Mouse (Mus musculus): ENCODE results near the gene Nudt8.
"Not testable (repeated sequence)": the region's sequence is repeated elsewhere in the genome, so short reads cannot be mapped to it uniquely, and the experiment has no call there.

The Nudt8 gene

DNA sequence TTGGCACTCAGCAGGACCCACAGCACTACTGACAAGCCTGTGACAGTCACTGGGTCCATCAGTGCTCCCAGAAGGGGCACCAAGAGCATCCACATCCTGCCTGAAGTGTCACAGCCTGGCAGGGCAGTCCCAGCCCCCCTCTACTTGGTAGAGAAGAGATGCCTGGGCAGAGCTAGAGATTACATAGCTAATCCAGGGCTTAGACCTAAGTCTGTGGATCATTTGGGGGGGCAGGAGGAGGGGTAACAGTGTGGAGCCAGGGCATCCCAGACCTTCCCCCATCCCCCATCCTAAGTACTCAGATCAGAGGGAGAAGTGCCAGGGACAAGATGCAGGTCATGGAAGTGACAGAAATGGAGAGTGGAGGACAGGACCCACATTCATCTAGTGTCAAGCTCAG, 14.4 kb downstream of the Nudt8 start:
- in situ Hi-C loops (cut with MseI, MboI) = loop anchor here in 1 of 2 experiments (5.0 kb wide), 1 partner anchor 37 kb away; no protein-coding TSS in a partner anchor

DNA sequence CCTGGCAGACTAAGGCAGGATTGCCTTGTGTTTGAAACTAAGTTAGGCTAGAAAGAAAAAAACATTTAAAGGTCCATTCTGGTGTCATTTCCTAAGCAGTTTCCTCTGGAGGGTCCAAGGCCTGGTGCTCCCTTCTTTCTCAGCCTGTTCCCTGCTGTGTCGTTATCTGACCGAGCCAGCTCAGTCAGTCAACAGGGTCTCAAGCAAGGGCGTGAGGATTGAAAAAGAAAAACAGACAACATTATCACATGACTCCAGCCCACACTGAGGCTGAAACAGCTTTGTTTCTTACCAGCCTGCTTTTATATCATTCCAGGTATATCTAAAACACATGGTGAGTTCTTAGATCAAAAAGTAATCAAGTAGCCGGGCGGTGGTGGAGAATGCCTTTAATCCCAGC, 15.3 kb downstream of the Nudt8 start:
- in situ Hi-C loops (cut with MseI, MboI) = loop anchor here in 1 of 2 experiments (5.0 kb wide), 1 partner anchor 37 kb away; no protein-coding TSS in a partner anchor

DNA sequence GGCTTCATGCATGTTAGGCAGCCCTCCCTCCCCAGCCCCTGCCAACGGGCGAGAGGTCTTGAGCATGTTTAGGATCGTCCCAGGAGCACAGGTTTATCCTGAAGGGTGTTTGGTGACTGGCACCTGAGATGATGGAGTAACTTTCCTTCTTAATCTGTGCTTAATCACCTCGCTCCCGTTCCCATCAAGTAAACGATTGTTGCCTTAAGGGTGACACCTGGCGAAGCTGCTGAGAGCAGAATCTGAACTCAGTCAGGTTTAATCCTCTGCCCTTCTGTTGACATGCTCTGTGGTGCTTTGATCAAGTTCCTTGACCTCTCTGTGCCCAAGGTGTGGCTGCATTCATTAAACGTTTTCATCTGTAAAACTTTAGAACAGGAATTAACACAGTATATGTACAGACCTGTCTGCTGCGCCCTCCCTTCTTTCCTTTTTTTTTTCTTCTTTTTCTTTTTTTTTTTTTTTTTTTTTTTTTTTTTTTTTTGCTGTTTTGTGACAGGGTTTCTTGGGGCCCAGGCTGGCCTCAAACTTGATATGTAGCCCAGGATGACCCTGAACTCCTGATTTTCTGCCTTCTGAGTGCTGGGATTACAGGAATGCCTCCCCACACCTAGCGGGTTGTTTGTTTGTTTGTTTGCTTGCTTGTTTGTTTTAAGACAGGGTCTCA, 17.7 kb downstream of the Nudt8 start:
- in situ Hi-C loops (cut with MseI, MboI) = loop anchor here in 1 of 2 experiments (5.0 kb wide), 1 partner anchor 34 kb away; no protein-coding TSS in a partner anchor

DNA sequence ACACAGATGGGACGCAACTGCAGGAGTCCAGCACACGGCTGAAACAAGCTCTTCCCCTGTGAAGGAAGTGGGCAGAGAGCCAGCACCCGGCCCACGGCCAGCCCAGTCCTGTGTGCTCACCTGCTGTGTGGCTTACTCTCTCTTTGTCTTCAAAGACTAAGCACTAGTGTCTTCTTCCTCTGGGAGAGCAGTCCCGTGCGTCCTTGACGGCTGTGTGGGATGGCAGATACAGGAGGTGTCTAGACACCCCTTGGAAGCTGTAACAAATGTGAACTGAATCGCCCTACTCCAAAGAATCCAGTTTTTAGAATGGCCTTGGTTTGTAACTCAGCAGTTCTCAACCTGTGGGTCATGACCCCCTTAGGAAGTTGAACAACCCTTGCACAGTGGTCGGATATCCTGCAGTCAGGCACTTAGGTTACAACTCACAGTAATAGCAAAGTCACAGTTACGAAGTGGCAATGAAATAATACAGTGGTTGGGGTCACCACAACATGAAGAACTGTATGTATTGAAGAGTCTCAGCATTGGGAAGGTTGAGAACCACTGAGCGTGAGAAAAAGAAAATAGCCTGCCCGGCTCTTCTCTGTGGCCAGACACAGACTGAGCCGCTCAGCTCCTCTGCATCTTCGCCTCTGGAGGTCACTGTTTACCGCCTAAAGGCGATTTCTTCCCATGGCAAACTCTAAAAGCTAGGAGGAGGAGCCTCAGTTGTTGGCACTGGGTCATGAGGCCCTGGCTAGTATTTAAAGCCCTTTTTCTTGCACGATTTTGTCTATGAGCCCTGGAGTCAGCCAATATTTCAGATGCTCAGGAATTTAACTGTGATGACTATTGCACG, 18.6 kb downstream of the Nudt8 start:
- in situ Hi-C loops (cut with MseI, MboI) = loop anchor here in 1 of 2 experiments (5.0 kb wide), 1 partner anchor 33 kb away; no protein-coding TSS in a partner anchor

DNA sequence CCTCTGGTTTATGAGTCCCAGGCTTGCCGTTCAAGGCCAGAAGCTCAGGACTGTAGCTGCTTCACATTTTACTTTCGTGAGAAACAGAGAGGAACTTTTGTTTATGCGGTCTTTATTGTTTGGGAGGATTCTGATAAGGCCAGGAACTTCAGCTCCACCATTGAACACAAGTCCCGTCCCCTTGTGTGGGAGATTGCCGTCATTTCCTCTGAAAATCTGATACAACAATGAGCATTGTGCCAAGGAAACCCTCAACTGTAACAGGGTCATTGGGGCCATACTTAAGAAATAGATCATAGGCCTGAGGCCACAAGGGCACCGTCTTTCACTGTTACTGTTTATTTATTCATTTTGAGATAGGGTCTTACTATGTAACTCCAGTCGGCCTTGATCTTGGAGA, 22.8 kb downstream of the Nudt8 start:
- in situ Hi-C loops (cut with MseI, MboI) = no loop called here

DNA sequence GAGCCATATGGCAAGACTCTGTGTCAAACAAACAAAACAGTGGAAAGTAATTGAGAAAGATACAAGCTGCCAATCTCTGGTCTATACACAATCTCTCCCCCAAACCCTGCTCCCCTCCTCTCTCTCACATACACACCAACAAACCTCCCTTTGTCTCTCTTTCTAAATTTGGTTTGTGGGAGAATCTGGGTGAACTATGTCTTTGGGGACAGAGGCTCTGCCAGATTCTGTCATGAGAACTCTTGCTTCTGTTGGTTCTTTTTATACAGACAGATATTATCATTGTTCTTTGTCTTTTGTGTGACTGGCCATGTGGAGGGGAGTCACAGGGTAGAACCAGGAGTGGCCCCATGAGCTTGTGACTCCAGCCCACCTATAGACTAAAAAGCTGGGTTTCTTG, 27.2 kb downstream of the Nudt8 start:
- in situ Hi-C loops (cut with MseI, MboI) = no loop called here

DNA sequence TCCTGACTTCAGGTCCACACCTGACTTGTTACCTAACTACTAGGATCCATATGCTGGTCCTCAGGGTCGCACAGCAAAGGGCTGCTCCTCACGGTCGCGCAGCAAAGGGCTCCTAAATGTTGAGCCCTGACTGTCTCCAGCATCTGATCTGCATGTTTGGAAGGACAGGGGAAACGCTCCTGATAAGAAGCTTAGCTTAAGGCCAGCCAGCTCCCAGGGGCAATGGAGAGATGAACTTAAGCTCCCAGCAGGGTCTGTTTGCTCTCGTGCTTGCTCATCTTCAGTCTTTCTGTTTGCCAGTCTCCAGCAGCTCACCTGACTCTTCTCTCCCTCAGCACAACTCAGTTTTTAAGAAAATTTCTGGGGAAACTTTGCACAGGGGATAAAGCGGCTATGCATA, 32.3 kb downstream of the Nudt8 start:
- in situ Hi-C loops (cut with MseI, MboI) = no loop called here

DNA sequence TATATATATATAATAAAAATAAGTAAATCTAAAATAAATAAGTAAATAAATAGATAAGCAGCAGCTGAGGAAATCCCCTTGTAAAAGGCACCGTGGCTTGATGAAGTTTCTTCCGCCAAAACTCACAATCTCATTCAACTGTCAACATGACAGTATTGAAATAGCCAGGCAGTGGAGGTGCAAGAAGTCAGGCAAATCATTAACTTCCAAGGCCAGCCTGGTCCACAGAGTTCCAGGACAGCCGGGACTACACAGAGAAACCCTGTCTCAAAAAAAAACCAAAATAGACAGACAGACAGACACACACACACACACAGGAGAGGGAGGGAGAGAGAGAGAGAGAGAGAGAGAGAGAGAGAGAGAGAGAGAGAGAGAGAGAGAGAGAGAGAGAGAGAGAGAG, 32.9 kb downstream of the Nudt8 start:
- in situ Hi-C loops (cut with MseI, MboI) = no loop called here

DNA sequence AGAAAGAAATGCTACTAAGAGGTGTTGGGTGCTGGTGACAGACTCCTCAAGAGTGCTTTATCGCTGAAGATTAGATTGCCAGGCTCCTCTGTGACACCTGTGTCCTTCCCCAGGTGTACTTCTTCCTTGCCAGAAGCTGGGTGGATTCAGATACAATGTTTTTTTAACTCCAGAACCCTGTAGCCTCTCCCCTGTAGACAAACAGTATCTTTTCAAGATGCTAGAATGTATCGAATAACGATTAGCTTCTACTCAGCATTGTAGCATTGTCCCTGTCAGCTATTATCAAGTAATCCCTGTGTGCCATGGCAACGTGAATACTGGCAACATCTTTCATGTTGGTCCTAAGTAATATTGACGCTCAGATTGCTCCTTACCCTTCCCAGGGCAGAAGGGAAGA, 33.4 kb downstream of the Nudt8 start:
- in situ Hi-C loops (cut with MseI, MboI) = no loop called here

DNA sequence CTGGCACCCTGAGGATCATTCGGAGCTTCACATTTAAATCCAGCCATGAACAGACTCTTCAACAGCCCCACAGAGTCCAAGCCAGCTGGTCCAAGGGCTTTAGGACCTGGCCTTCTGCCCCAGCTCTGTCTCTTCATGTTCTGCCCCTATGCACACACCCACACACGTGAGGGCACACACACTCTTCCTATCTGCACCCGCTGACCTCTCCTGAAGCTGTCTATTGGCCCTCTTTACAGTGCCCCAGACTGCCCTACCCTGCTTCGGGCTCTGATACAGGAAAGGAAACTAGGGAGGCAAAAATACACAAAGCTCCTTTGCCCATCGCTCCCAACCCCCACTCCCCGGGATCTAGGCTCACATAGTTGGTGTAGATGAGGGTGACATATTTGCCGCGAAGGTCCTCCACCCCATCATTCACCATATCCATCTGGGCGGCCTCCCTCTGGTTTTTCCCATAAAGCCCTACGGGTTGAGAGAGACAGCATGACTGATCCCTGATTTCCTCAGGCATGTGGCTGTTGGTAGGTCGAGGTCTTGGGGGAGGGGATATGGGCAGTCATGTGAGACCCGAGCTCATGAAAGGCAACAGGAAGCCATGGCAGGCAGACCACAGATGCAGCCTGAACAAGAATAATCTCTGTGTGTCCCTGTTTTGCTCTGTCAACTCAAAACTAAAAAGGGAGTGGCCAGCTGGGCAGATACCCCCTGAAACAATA, 36.1 kb downstream of the Nudt8 start:
- in situ Hi-C loops (cut with MseI, MboI) = no loop called here

DNA sequence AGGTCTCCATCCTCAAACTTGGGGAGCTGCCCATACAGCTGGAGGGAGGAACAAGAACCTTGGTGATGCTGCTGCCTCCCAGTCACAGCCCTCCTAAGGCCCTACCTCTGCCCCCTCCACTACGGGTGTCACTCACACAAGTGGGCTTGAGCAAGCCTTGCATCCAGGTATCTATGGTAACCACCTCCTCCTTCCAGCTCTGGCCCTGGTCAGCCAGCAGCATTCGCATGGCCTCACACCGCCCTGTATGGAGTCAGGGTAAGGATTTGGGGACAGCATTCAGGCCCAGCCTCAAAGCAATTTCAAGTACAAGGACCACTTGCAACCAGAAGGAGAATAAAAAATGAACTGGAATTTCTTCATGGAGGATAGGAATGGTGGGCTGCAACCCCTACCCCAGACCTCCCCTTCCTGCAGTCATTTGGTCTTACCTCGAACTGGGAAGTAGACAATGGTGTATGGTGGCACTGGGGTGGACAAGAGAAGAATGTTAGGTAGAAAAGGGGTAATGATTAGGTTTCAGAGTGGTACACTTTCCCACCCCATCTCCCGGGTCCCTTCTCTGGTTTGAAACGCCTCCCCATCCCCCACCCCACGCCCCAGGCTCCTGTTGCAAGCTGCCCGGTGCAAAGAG, 36.9 kb downstream of the Nudt8 start:
- in situ Hi-C loops (cut with MseI, MboI) = not testable (repeated sequence)

DNA sequence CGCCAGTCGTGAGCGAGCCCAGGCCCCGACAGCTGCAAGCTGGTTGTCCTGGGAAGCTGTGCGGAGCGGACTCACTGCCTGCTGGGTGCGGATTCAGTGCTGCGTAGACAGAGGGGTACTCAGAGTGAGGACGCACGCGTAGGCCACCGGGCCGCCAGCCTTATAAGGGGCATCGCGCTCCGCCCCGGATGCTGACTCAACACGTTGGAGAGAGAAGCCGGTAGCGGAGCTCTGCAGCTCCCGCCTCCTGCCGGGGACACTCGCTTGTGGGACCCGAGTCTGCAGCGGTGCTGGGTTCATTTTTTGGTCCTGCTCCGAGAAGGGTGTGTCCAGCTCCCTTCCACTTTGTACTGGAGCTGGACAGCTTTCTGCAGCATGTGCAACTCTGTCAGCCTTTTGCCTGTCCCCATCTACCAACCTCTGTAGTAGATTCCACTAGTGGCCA, 37.4 kb downstream of the Nudt8 start, which contains the start of gene Gstp1:
Gstp1 (minus strand) TSS at position 198 of the 445 bp plus-strand sequence.
- in situ Hi-C loops (cut with MseI, MboI) = no loop called here

DNA sequence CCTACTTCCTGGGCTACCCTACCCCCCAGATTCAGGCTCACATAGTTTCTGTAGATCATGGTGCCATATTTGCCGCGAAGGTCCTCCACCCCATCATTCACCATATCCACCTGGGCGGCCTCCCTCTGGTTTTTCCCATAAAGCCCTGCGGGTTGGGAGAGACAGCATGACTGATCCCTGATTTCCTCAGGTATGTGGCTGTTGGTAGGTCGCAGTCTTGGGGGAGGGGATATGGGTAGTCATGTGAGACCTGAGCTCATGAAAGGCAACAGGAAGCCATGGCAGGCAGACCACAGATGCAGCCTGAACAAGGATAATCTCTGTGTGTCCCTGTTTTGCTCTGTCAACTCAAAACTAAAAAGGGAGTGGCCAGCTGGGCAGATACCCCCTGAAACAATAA, 40.6 kb downstream of the Nudt8 start:
- in situ Hi-C loops (cut with MseI, MboI) = not testable (repeated sequence)

DNA sequence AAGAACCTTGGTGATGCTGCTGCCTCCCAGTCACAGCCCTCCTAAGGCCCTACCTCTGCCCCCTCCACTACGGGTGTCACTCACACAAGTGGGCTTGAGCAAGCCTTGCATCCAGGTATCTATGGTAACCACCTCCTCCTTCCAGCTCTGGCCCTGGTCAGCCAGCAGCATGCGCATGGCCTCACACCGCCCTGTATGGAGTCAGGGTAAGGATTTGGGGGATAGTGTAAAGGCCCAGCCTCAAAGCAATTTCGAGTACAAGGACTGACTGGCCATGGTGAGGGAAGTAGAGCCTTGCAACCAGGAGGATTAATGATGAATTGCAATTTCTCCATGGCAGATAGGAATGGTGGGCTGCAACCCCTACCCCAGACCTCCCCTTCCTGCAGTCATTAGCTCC, 41.1 kb downstream of the Nudt8 start:
- in situ Hi-C loops (cut with MseI, MboI) = not testable (repeated sequence)

DNA sequence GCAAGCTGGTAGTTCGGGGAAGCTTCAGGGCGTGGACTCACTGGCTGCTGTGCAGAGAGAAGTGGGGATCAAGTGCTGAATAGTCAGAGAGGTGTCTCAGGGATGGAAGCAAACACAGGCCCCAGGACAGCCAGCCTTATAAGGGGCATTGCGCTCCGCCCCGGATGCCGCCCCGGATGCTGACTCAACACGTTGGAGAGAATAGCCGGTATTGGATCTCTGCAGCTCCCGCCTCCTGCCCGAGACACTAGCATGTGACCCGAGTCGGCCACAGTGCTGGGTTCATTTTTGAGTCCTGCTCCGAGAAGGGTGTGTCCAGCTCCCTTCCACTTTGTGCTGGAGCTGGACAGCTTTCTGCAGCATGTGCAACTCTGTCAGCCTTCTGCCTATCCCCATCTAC, 41.7 kb downstream of the Nudt8 start:
- in situ Hi-C loops (cut with MseI, MboI) = no loop called here

DNA sequence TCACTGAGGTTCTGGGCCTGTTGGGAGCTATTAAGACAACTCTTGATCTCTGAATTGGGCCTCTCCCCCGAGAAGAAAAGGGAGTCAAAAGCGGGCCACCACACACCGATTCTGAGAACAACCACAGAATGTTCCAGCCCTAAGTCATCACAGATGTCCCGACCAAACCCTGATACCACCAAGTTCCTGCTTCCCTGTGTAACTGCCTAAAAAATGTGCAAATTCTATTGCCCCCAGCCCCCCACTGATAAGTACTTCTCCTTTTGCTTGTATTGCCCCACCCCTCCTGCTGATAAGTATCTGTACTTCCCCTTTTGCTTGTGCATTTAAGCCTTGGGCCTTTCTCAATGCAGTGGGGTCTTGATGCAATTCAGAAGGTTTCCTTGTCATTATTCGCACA, 43.7 kb downstream of the Nudt8 start:
- in situ Hi-C loops (cut with MseI, MboI) = not testable (repeated sequence)

DNA sequence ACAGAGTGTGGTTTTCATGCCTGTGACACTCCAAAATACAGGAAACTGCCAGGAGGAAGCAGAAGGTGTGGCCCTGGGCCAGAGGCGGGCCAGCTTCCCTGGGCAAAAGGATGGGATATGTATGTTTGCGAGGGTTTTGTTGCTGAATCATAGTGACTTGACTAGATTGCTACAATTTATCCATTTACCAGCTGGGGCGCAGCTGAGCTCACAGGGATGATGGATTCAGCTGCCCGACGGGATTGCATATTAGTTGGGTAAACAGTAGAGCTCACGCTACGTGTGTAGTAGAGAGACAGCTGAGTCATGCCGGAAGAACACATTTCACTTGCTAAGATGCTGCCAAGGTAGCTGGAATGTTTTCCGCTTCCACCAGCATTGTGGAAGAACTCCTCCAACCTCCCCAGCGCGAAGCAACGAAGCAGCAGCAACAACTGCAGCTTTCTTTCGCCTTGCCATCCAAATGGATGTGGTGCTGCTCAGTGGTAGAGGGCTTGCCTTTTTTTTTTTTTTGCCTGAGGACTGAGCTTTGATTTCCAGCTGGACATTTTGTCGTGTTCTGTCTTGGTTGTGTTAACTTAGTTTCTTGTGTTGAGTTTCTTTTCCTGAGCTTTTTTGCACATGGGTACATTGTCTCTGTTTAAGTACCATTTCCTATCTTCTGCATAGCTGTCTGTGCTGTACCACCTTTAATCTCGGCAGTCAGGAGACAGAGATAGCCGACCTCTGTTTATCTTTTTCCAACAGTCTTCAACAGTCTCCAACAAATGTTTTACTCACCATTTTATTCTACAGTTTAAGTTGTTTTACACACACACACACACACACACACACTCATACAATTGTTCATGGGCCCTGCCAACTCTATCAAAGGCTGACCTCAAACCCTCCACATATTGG, 45.8 kb downstream of the Nudt8 start, which contains the start of gene Gstp2:
Gstp2 (minus strand) TSS at position 58 of the 900 bp plus-strand sequence.
- in situ Hi-C loops (cut with MseI, MboI) = no loop called here

DNA sequence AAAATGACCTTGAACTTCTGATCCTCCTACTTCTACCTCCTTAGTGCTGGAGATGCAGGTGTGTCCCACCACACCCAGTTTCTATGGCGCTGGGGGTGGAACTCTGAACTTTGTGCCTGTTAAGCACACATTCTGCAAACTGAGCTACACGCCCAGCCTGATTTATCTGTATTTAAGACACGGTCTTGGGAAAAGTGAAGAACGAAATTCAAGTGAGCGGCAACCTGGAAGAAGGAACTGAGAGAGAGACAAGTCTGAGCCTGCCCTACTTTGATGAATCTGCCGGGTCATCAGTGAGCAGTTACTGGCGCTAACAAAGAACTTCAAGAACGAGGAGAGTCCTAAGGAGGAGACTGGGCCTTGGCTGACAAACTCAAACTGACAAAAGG, 46.5 kb downstream of the Nudt8 start:
- in situ Hi-C loops (cut with MseI, MboI) = no loop called here

DNA sequence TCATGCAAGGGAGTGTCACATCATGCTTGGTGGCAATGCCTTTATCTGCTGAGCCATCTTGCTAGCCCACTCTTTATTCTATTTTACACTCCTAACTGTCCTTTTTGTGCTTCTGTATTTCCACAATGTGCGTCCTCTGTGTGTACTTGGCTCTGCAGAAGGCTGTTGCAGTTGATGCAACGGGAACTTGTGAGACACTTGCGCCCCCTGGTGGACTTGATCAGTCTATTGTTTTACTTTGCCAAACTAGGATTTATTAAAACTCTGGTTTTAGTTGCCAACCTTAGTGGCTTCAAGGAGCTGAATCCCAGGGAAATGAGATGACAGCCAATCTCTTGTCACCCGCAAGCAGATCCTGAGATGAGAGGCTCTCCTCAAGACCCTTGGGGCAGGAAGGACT, 47.5 kb downstream of the Nudt8 start:
- in situ Hi-C loops (cut with MseI, MboI) = no loop called here

DNA sequence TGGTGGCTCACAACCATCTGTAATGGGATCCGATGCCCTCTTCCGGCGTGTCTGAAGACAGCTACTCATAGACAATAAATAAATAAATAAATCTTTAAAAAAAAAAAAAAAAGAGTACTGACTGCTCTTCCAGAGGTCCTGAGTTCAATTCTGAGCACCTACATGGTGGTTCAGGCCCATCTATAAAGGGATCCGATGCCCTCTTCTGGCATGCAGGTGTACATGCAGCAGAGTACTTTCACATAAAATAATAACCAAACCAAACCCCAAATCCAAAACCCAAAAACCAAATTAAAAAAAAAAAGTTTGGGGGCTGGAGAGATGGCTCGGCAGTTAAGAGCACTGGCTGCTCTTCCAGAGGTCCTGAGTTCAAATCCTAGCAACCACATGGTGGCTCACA, 48.7 kb downstream of the Nudt8 start:
- in situ Hi-C loops (cut with MseI, MboI) = not testable (repeated sequence)

Data from mouse trophoblast stem cell (cell line).